7 mouse cellular contexts compared by ENCODE assay signal in genomic region chr11:35979733-35980410, GRCm38 (mm10). TPM values are rescaled to one million over a fixed set of nuclear protein-coding genes. Genes with fewer than 3 reads are reported as not detected.
DNase-seq lines count a peak whose midpoint lies in the region; ATAC-seq lines count a peak whose summit lies in the region.

No protein-coding gene starts in this region.

- no peak overlapping the region for H3K27ac ChIP-seq in neural tube, embryonic 12.5 days

- ATAC-seq in granulocyte monocyte progenitor cell, adult 5-6 weeks (replicated peaks; ENCODE audit: poor library complexity, severe bottlenecking) = peak; percentile 46; the same call in 1 of the 2 replicates
- peak; percentile 61 for ATAC-seq in neural tube, embryonic 12.5 days (ENCODE audit: low FRiP score, low read depth)

- WGBS in neural tube, embryonic 12.5 days = under 1% methylated on average over 60 of the region's 66 CpGs

- H3K4me2 ChIP-seq in neural tube, embryonic 12.5 days (replicated peaks) = peak overlapping the region; percentile 93

- H3K36me3 ChIP-seq in neural tube, embryonic 12.5 days = no peaks in the 10 kb centered on the region

- H3K27me3 ChIP-seq in neural tube, embryonic 12.5 days (replicated peaks) = peaks cover 8% of the 10 kb centered on the region; the same call in 1 of the 2 replicates

- H3K9me3 ChIP-seq in neural tube, embryonic 12.5 days = no peaks in the 10 kb centered on the region

- H3K9ac ChIP-seq in neural tube, embryonic 12.5 days = peak overlapping the region; percentile 89

- DNase-seq in left cerebral cortex, postnatal 4 days = peak; percentile 26
- DNase-seq in left cerebral cortex, postnatal 14 days (ENCODE audit: low spot score in 2 of 2) = no peak
- DNase-seq in cerebellum, postnatal 14 days = peak; percentile 27 to 38
- DNase-seq in kidney, postnatal 4 days = peak; percentile 45 to 67
- DNase-seq in ovary, postnatal 14 days (ENCODE audit: low spot score) = no peak

- peaks cover 39% of the 10 kb centered on the region for H3K4me1 ChIP-seq in neural tube, embryonic 12.5 days

- intact Hi-C loops in left cerebral cortex, postnatal 4 days (cut with DNase I) = loop anchor here (5.0 kb wide), 2 partner anchors 63 to 113 kb away; no protein-coding TSS in a partner anchor
- intact Hi-C loops in left cerebral cortex, postnatal 14 days (cut with DNase I) = loop anchor here (5.0 kb wide), 4 partner anchors 53 to 123 kb away; no protein-coding TSS in a partner anchor

- H3K4me3 ChIP-seq in neural tube, embryonic 12.5 days = peak overlapping the region; percentile 87

RNA-seq across cellular contexts. Expression of gene Wwc1, which starts 0.5 kb away (rescaled TPM):
- total RNA-seq in left cerebral cortex, postnatal 4 days (2021) = 100 to 1,000 TPM; 106 to 129 TPM
- total RNA-seq in left cerebral cortex, postnatal 14 days (2021) = 100 to 1,000 TPM; 151 to 159 TPM
- not detected in 2 replicates for total RNA-seq in granulocyte monocyte progenitor cell, adult 5-6 weeks (2014; fragmentation: Nextera tagmentation)
- not detected in 2 replicates for total RNA-seq in granulocyte monocyte progenitor cell, adult 5-6 weeks (2017)
- polyA plus RNA-seq in neural tube, embryonic 12.5 days (2016; fragmentation: Nextera tagmentation; extraction: Ambion mirVana) = 13.6 and 15.5 TPM in 2 replicates

Comparison
In these comparisons a context has a peak if more than half of its experiments do, and no peak if none do; other contexts are left out.
1. DNase-seq: peak in left cerebral cortex, postnatal 4 days (single experiment), cerebellum, postnatal 14 days (2 of 2) and kidney, postnatal 4 days (2 of 2); none in left cerebral cortex, postnatal 14 days (0 of 2) and ovary, postnatal 14 days (single experiment).
2. RNA of gene Wwc1, which starts 0.5 kb away (total RNA-seq): 151 to 159 TPM in left cerebral cortex, postnatal 14 days and 106 to 129 TPM in left cerebral cortex, postnatal 4 days; not detected in granulocyte monocyte progenitor cell, adult 5-6 weeks; every median in the first group is over 100 times any median in the second.